Mouse (Mus musculus): Measurements from ENCODE around the gene Gm45234. TPM values are rescaled to one million over a fixed set of nuclear protein-coding genes. Genes with fewer than 3 reads are reported as not detected.

Gm45234 gene
- total RNA-seq, 2 experiments from 2014 or later: not detected

Other genes starting within 250 kb of the Gm45234 start
- 5.4 TPM in 1 of 2 replicates, not detected in the other for gene C1ra, start 243.6 kb downstream of the Gm45234 start, total RNA-seq (2015; ENCODE audit: low replicate concordance)
- gene C1ra, start 243.6 kb downstream of the Gm45234 start, total RNA-seq (2017; ENCODE audit: low replicate concordance): 0.51 and 2.4 TPM in 2 replicates
- 0.84 TPM in 1 of 2 replicates, not detected in the other for gene C1s1, start 213.7 kb downstream of the Gm45234 start, total RNA-seq (2015; ENCODE audit: low replicate concordance)
- 1.4 TPM in 1 of 2 replicates, not detected in the other for gene C1s1, start 213.7 kb downstream of the Gm45234 start, total RNA-seq (2017; ENCODE audit: low replicate concordance)
- gene C1rb, start 185.7 kb downstream of the Gm45234 start, total RNA-seq (2015; ENCODE audit: low replicate concordance): not detected in 2 replicates
- gene C1rb, start 185.7 kb downstream of the Gm45234 start, total RNA-seq (2017; ENCODE audit: low replicate concordance): not detected in 2 replicates
- not detected in 2 replicates for gene C1s2, start 119.9 kb downstream of the Gm45234 start, total RNA-seq (2015; ENCODE audit: low replicate concordance)
- gene C1s2, start 119.9 kb downstream of the Gm45234 start, total RNA-seq (2017; ENCODE audit: low replicate concordance): not detected in 2 replicates
- gene Lpcat3, start 93.0 kb downstream of the Gm45234 start, total RNA-seq (2015; ENCODE audit: low replicate concordance): 452 and 538 TPM in 2 replicates
- gene Lpcat3, start 93.0 kb downstream of the Gm45234 start, total RNA-seq (2017; ENCODE audit: low replicate concordance): 191 and 249 TPM in 2 replicates
- 103 and 153 TPM in 2 replicates for gene Emg1, start 43.8 kb downstream of the Gm45234 start, total RNA-seq (2015; ENCODE audit: low replicate concordance)
- gene Emg1, start 43.8 kb downstream of the Gm45234 start, total RNA-seq (2017; ENCODE audit: low replicate concordance): 69.4 and 86.4 TPM in 2 replicates
- gene Phb2, start 43.7 kb downstream of the Gm45234 start, total RNA-seq (2015; ENCODE audit: low replicate concordance): 61.2 and 143 TPM in 2 replicates
- gene Phb2, start 43.7 kb downstream of the Gm45234 start, total RNA-seq (2017; ENCODE audit: low replicate concordance): 76.0 and 79.9 TPM in 2 replicates
- 39.3 and 91.8 TPM in 2 replicates for gene Ptpn6, start 17.3 kb downstream of the Gm45234 start, total RNA-seq (2015; ENCODE audit: low replicate concordance)
- 91.8 and 94.2 TPM in 2 replicates for gene Ptpn6, start 17.3 kb downstream of the Gm45234 start, total RNA-seq (2017; ENCODE audit: low replicate concordance)
- 26.0 and 63.4 TPM in 2 replicates for gene Grcc10, start 14.6 kb downstream of the Gm45234 start, total RNA-seq (2015; ENCODE audit: low replicate concordance)
- 21.9 and 23.3 TPM in 2 replicates for gene Grcc10, start 14.6 kb downstream of the Gm45234 start, total RNA-seq (2017; ENCODE audit: low replicate concordance)
- gene Atn1, start 503 bp upstream of the Gm45234 start, total RNA-seq (2015; ENCODE audit: low replicate concordance): 9.4 and 13.8 TPM in 2 replicates
- 0.15 and 0.51 TPM in 2 replicates for gene Atn1, start 503 bp upstream of the Gm45234 start, total RNA-seq (2017; ENCODE audit: low replicate concordance)
- not detected in 2 replicates for gene Eno2, start 13.7 kb upstream of the Gm45234 start, total RNA-seq (2015; ENCODE audit: low replicate concordance)
- not detected in 2 replicates for gene Eno2, start 13.7 kb upstream of the Gm45234 start, total RNA-seq (2017; ENCODE audit: low replicate concordance)
- not detected in 2 replicates for gene Lrrc23, start 23.7 kb upstream of the Gm45234 start, total RNA-seq (2015; ENCODE audit: low replicate concordance)
- gene Lrrc23, start 23.7 kb upstream of the Gm45234 start, total RNA-seq (2017; ENCODE audit: low replicate concordance): not detected in 2 replicates
- 3.4 and 9.7 TPM in 2 replicates for gene Spsb2, start 52.6 kb upstream of the Gm45234 start, total RNA-seq (2015; ENCODE audit: low replicate concordance)
- 7.6 and 8.2 TPM in 2 replicates for gene Spsb2, start 52.6 kb upstream of the Gm45234 start, total RNA-seq (2017; ENCODE audit: low replicate concordance)
- 19.1 and 64.1 TPM in 2 replicates for gene Tpi1, start 58.3 kb upstream of the Gm45234 start, total RNA-seq (2015; ENCODE audit: low replicate concordance)
- 17.7 and 17.9 TPM in 2 replicates for gene Tpi1, start 58.3 kb upstream of the Gm45234 start, total RNA-seq (2017; ENCODE audit: low replicate concordance)
- 35.6 and 60.5 TPM in 2 replicates for gene Usp5, start 73.5 kb upstream of the Gm45234 start, total RNA-seq (2015; ENCODE audit: low replicate concordance)
- gene Usp5, start 73.5 kb upstream of the Gm45234 start, total RNA-seq (2017; ENCODE audit: low replicate concordance): 41.2 and 53.1 TPM in 2 replicates
- gene Cdca3, start 73.5 kb upstream of the Gm45234 start, total RNA-seq (2015; ENCODE audit: low replicate concordance): 529 and 565 TPM in 2 replicates
- gene Cdca3, start 73.5 kb upstream of the Gm45234 start, total RNA-seq (2017; ENCODE audit: low replicate concordance): 409 and 459 TPM in 2 replicates
- not detected in 2 replicates for gene Gnb3, start 84.3 kb upstream of the Gm45234 start, total RNA-seq (2015; ENCODE audit: low replicate concordance)
- not detected in 2 replicates for gene Gnb3, start 84.3 kb upstream of the Gm45234 start, total RNA-seq (2017; ENCODE audit: low replicate concordance)
- 1.1 and 2.5 TPM in 2 replicates for gene P3h3, start 101.7 kb upstream of the Gm45234 start, total RNA-seq (2015; ENCODE audit: low replicate concordance)
- gene P3h3, start 101.7 kb upstream of the Gm45234 start, total RNA-seq (2017; ENCODE audit: low replicate concordance): 0.83 and 3.0 TPM in 2 replicates
- not detected in 2 replicates for gene Gpr162, start 108.0 kb upstream of the Gm45234 start, total RNA-seq (2015; ENCODE audit: low replicate concordance)
- gene Gpr162, start 108.0 kb upstream of the Gm45234 start, total RNA-seq (2017; ENCODE audit: low replicate concordance): not detected in 2 replicates
- 4.3 and 12.2 TPM in 2 replicates for gene Cd4, start 132.2 kb upstream of the Gm45234 start, total RNA-seq (2015; ENCODE audit: low replicate concordance)
- 5.0 and 6.8 TPM in 2 replicates for gene Cd4, start 132.2 kb upstream of the Gm45234 start, total RNA-seq (2017; ENCODE audit: low replicate concordance)
- 1.8 TPM in 1 of 2 replicates, not detected in the other for gene Lag3, start 155.7 kb upstream of the Gm45234 start, total RNA-seq (2015; ENCODE audit: low replicate concordance)
- 0.90 TPM in 1 of 2 replicates, not detected in the other for gene Lag3, start 155.7 kb upstream of the Gm45234 start, total RNA-seq (2017; ENCODE audit: low replicate concordance)
- gene Ptms, start 164.1 kb upstream of the Gm45234 start, total RNA-seq (2015; ENCODE audit: low replicate concordance): 15.5 and 20.5 TPM in 2 replicates
- 7.9 and 18.6 TPM in 2 replicates for gene Ptms, start 164.1 kb upstream of the Gm45234 start, total RNA-seq (2017; ENCODE audit: low replicate concordance)
- gene Mlf2, start 175.4 kb upstream of the Gm45234 start, total RNA-seq (2015; ENCODE audit: low replicate concordance): 44.0 and 45.3 TPM in 2 replicates
- 18.5 and 42.2 TPM in 2 replicates for gene Mlf2, start 175.4 kb upstream of the Gm45234 start, total RNA-seq (2017; ENCODE audit: low replicate concordance)
- 14.3 and 17.3 TPM in 2 replicates for gene Cops7a, start 209.5 kb upstream of the Gm45234 start, total RNA-seq (2015; ENCODE audit: low replicate concordance)
- 4.1 and 4.9 TPM in 2 replicates for gene Cops7a, start 209.5 kb upstream of the Gm45234 start, total RNA-seq (2017; ENCODE audit: low replicate concordance)
- not detected in 2 replicates for gene Pianp, start 240.7 kb upstream of the Gm45234 start, total RNA-seq (2015; ENCODE audit: low replicate concordance)
- gene Pianp, start 240.7 kb upstream of the Gm45234 start, total RNA-seq (2017; ENCODE audit: low replicate concordance): not detected in 2 replicates

Data from erythroid progenitor cell, adult 5-6 weeks (primary cell).